Mouse (Mus musculus) liver, embryonic 13.5 days (tissue): ENCODE data around the gene Samhd1. TPM values are rescaled to one million over a fixed set of nuclear protein-coding genes. Genes with fewer than 3 reads are reported as not detected.

Experiments
- ATAC-seq: fragments of 200-750 bp; cut with Nextera tagmentation; 2 replicates; pipeline ENCODE4 v1.8.0; 2017; ENCODE audit warnings: low read depth, mild to moderate bottlenecking, moderate number of reproducible peaks, moderate library complexity
- DNase-seq: peaks from one replicate; pipeline ENCODE4 v3.0.0; 2022
- H3K27ac ChIP-seq: fragments of 300-500 bp; sonication (generic); 2 replicates; pipeline ENCODE4 v1.5.1; 2015; ENCODE audit warnings: moderate library complexity, mild to moderate bottlenecking, inconsistent platforms
- H3K27me3 ChIP-seq: fragments of 300-500 bp; sonication (generic); 2 replicates; pipeline ENCODE4 v1.6.1; 2015; ENCODE audit warnings: mild to moderate bottlenecking, inconsistent platforms
- H3K36me3 ChIP-seq: fragments of 300-500 bp; sonication (generic); 2 replicates; pipeline ENCODE4 v1.6.1; 2015; ENCODE audit warnings: mild to moderate bottlenecking, inconsistent platforms
- H3K4me1 ChIP-seq: fragments of 300-500 bp; sonication (generic); replicated peaks from 2 replicates; pipeline ENCODE4 v1.6.1; 2015; ENCODE audit warnings: inconsistent platforms
- H3K4me2 ChIP-seq: fragments of 300-500 bp; sonication (generic); 2 replicates; pipeline ENCODE4 v1.6.1; 2015; ENCODE audit warnings: inconsistent platforms, mild to moderate bottlenecking, moderate library complexity
- H3K4me3 ChIP-seq: fragments of 300-500 bp; sonication (generic); replicated peaks from 2 replicates; pipeline ENCODE4 v1.5.1; 2015; ENCODE audit warnings: mild to moderate bottlenecking, inconsistent platforms
- H3K9ac ChIP-seq: fragments of 300-500 bp; sonication (generic); 2 replicates; pipeline ENCODE4 v1.6.1; 2015; ENCODE audit warnings: mild to moderate bottlenecking, inconsistent platforms
- H3K9me3 ChIP-seq: fragments of 300-500 bp; sonication (generic); replicated peaks from 2 replicates; pipeline ENCODE4 v1.6.1; 2016; ENCODE audit warnings: inconsistent platforms
- WGBS: fragments of 180-500 bp; shearing (Covaris S2); methylation state at CpG from one replicate; pipeline ENCODE4 v1.1.7; 2015; ENCODE audit not compliant: insufficient replicate concordance; 5-methylcytosine and 5-hydroxymethylcytosine counted together
- polyA plus RNA-seq: library from polyadenylated mRNA; unstranded; fragments of >200 nt; fragmentation: Nextera tagmentation; extraction: Ambion mirVana; gene quantifications from 2 replicates; pipeline ENCODE4 v1.2.1, GENCODE M21; 2015

Samhd1 gene
- polyA plus RNA-seq, 1 experiment from 2014 or later: 19.4 TPM

- Histone ChIP-seq H3K4me3 (no peak overlapping the region), H3K9ac (no peak overlapping the region), H3K27ac (no peak overlapping the region), H3K36me3 (peaks cover 4% of the 10 kb centered on the region), H3K4me1 (peaks cover 35% of the 10 kb centered on the region), H3K4me2 (no peak overlapping the region), H3K27me3 (no peaks in the 10 kb centered on the region), H3K9me3 (no peaks in the 10 kb centered on the region)
- DNase-seq (no peak), ATAC-seq (no peak)
- 82% methylated on average over 14 of the region's 14 CpGs for WGBS
These were observed 75.0 kb downstream of the Samhd1 start for GRCm38 (mm10) chr2:157060037-157060436.

GRCm38 (mm10) chr2:157059166-157059565 lies 75.9 kb downstream of the Samhd1 start:
- Histone ChIP-seq H3K27me3 (no peaks in the 10 kb centered on the region), H3K27ac (no peak overlapping the region), H3K4me1 (peaks cover 26% of the 10 kb centered on the region), H3K4me3 (no peak overlapping the region), H3K9ac (no peak overlapping the region), H3K9me3 (no peaks in the 10 kb centered on the region), H3K4me2 (peak overlapping the region; percentile 34; the same call in 1 of the 2 replicates), H3K36me3 (peaks cover 4% of the 10 kb centered on the region)
- DNase-seq (no peak), ATAC-seq (no peak)
- 62% methylated on average over 8 of the region's 8 CpGs for WGBS

GRCm38 (mm10) chr2:157058342-157058998 lies 76.6 kb downstream of the Samhd1 start:
- H3K4me2 ChIP-seq: peak overlapping the region; percentile 34
- H3K9me3 ChIP-seq: no peaks in the 10 kb centered on the region
- H3K27me3 ChIP-seq: no peaks in the 10 kb centered on the region
- WGBS: 50% methylated on average over 18 of the region's 18 CpGs
- H3K4me1 ChIP-seq: peaks cover 19% of the 10 kb centered on the region
- ATAC-seq (peak; percentile 30; the same call in 1 of the 2 replicates), DNase-seq (no peak)
- H3K9ac ChIP-seq: no peak overlapping the region
- no peak overlapping the region for H3K4me3 ChIP-seq
- H3K36me3 ChIP-seq: peaks cover 4% of the 10 kb centered on the region
- H3K27ac ChIP-seq: no peak overlapping the region

- Histone ChIP-seq H3K27ac (no peak overlapping the region), H3K36me3 (peaks cover 10% of the 10 kb centered on the region), H3K4me3 (no peak overlapping the region), H3K4me1 (peaks cover 13% of the 10 kb centered on the region), H3K9me3 (no peaks in the 10 kb centered on the region), H3K9ac (no peak overlapping the region), H3K4me2 (no peak overlapping the region), H3K27me3 (no peaks in the 10 kb centered on the region)
- DNase-seq (no peak), ATAC-seq (no peak)
- WGBS: 82% methylated on average over 4 of the region's 4 CpGs
These were observed 77.3 kb downstream of the Samhd1 start for GRCm38 (mm10) chr2:157057758-157058157.

GRCm38 (mm10) chr2:157057186-157057585 lies 77.9 kb downstream of the Samhd1 start:
- DNase-seq (no peak), ATAC-seq (no peak)
- peaks cover 13% of the 10 kb centered on the region for H3K4me1 ChIP-seq
- 71% methylated on average over 3 of the region's 3 CpGs for WGBS
- no peak overlapping the region for H3K4me2 ChIP-seq
- H3K9me3 ChIP-seq: no peaks in the 10 kb centered on the region
- H3K36me3 ChIP-seq: peaks cover 10% of the 10 kb centered on the region
- H3K9ac ChIP-seq: no peak overlapping the region
- no peak overlapping the region for H3K27ac ChIP-seq
- no peak overlapping the region for H3K4me3 ChIP-seq
- no peaks in the 10 kb centered on the region for H3K27me3 ChIP-seq

- Histone ChIP-seq H3K9ac (no peak overlapping the region), H3K4me3 (no peak overlapping the region), H3K27me3 (no peaks in the 10 kb centered on the region), H3K36me3 (peaks cover 14% of the 10 kb centered on the region), H3K27ac (no peak overlapping the region), H3K9me3 (no peaks in the 10 kb centered on the region), H3K4me2 (no peak overlapping the region), H3K4me1 (peaks cover 13% of the 10 kb centered on the region)
- ATAC-seq: no peak
- WGBS: 76% methylated on average over 6 of the region's 6 CpGs
- DNase-seq: no peak
These were observed 79.3 kb downstream of the Samhd1 start for GRCm38 (mm10) chr2:157055721-157056120.

- Histone ChIP-seq H3K9ac (no peak overlapping the region), H3K4me1 (peaks cover 13% of the 10 kb centered on the region), H3K27me3 (no peaks in the 10 kb centered on the region), H3K4me3 (no peak overlapping the region), H3K36me3 (peaks cover 9% of the 10 kb centered on the region), H3K27ac (no peak overlapping the region), H3K4me2 (no peak overlapping the region), H3K9me3 (no peaks in the 10 kb centered on the region)
- 56% methylated on average over 5 of the region's 5 CpGs for WGBS
- no peak for ATAC-seq
- DNase-seq: no peak
These were observed 80.2 kb downstream of the Samhd1 start for GRCm38 (mm10) chr2:157054816-157055215.

- Histone ChIP-seq H3K9me3 (no peaks in the 10 kb centered on the region), H3K9ac (no peak overlapping the region), H3K4me2 (no peak overlapping the region), H3K36me3 (peaks cover 9% of the 10 kb centered on the region), H3K27ac (no peak overlapping the region), H3K4me3 (no peak overlapping the region), H3K27me3 (no peaks in the 10 kb centered on the region), H3K4me1 (peaks cover 13% of the 10 kb centered on the region)
- DNase-seq (no peak), ATAC-seq (no peak)
- 72% methylated on average over 8 of the region's 8 CpGs for WGBS
These were observed 80.8 kb downstream of the Samhd1 start for GRCm38 (mm10) chr2:157054297-157054696.

GRCm38 (mm10) chr2:157053787-157054186 lies 81.3 kb downstream of the Samhd1 start:
- peaks cover 11% of the 10 kb centered on the region for H3K36me3 ChIP-seq
- no peaks in the 10 kb centered on the region for H3K27me3 ChIP-seq
- no peaks in the 10 kb centered on the region for H3K9me3 ChIP-seq
- ATAC-seq (no peak), DNase-seq (no peak)
- WGBS: 60% methylated on average over 4 of the region's 4 CpGs
- H3K9ac ChIP-seq: no peak overlapping the region
- H3K27ac ChIP-seq: no peak overlapping the region
- no peak overlapping the region for H3K4me3 ChIP-seq
- H3K4me1 ChIP-seq: peaks cover 8% of the 10 kb centered on the region
- no peak overlapping the region for H3K4me2 ChIP-seq

- ATAC-seq (no peak), DNase-seq (no peak)
- no peak overlapping the region for H3K9ac ChIP-seq
- peaks cover 13% of the 10 kb centered on the region for H3K36me3 ChIP-seq
- H3K27me3 ChIP-seq: no peaks in the 10 kb centered on the region
- no peak overlapping the region for H3K4me2 ChIP-seq
- no peaks in the 10 kb centered on the region for H3K9me3 ChIP-seq
- 79% methylated on average over 5 of the region's 5 CpGs for WGBS
- H3K4me3 ChIP-seq: no peak overlapping the region
- no peak overlapping the region for H3K27ac ChIP-seq
- 0 out of 2 replicates have a peak, but pooled peaks cover under 1% of the 10 kb centered on the region for H3K4me1 ChIP-seq
These were observed 81.9 kb downstream of the Samhd1 start for GRCm38 (mm10) chr2:157053124-157053523.

- Histone ChIP-seq H3K4me3 (no peak overlapping the region), H3K9ac (no peak overlapping the region), H3K4me1 (no peaks in the 10 kb centered on the region), H3K27ac (no peak overlapping the region), H3K36me3 (peaks cover 13% of the 10 kb centered on the region), H3K9me3 (no peaks in the 10 kb centered on the region), H3K4me2 (no peak overlapping the region), H3K27me3 (no peaks in the 10 kb centered on the region)
- WGBS: 77% methylated on average over 8 of the region's 8 CpGs
- DNase-seq: no peak
- ATAC-seq: no peak
These were observed 82.6 kb downstream of the Samhd1 start for GRCm38 (mm10) chr2:157052448-157052847.

GRCm38 (mm10) chr2:157049831-157050243 lies 85.2 kb downstream of the Samhd1 start:
- no peaks in the 10 kb centered on the region for H3K4me1 ChIP-seq
- H3K36me3 ChIP-seq: peaks cover 32% of the 10 kb centered on the region
- no peaks in the 10 kb centered on the region for H3K9me3 ChIP-seq
- no peak overlapping the region for H3K4me2 ChIP-seq
- no peaks in the 10 kb centered on the region for H3K27me3 ChIP-seq
- H3K9ac ChIP-seq: no peak overlapping the region
- WGBS: 74% methylated on average over 8 of the region's 8 CpGs
- ATAC-seq: no peak
- DNase-seq: no peak
- H3K27ac ChIP-seq: no peak overlapping the region
- no peak overlapping the region for H3K4me3 ChIP-seq
